Mouse (Mus musculus): ENCODE measurements around the gene Gm26920. TPM values are rescaled to one million over a fixed set of nuclear protein-coding genes. Genes with fewer than 3 reads are reported as not detected.
"Not testable (repeated sequence)": the region's sequence is repeated elsewhere in the genome, so short reads cannot be mapped to it uniquely, and the experiment has no call there.

Gene Gm26920
- total RNA-seq (2021), result under 1 TPM in 1 of 2 experiments, not detected in 1; 0.62 TPM

- intact Hi-C loops (cut with DNase I), result loop anchor here (2.0 kb wide), 1 partner anchor 78 kb away; no protein-coding TSS in a partner anchor
- DNase-seq, result peak; percentile 97 to 98
These were observed at the start of gene Gm26920, which contains the start of gene Zfp566 for GRCm38 (mm10) chr7:30090092-30090969. TSS of gene Gm26920 (minus strand) at chr7:30090410. TSS of gene Zfp566 (minus strand) at chr7:30090527.

- DNase-seq, result no peak
- intact Hi-C loops (cut with DNase I), result no loop called here
These were observed 46.6 kb upstream of the Gm26920 start for GRCm38 (mm10) chr7:30136826-30137225.

- DNase-seq, result no peak
These were observed 42.2 kb upstream of the Gm26920 start for GRCm38 (mm10) chr7:30132396-30132795.

GRCm38 (mm10) chr7:30129900-30130299 is 39.7 kb upstream of the Gm26920 start:
- intact Hi-C loops (cut with DNase I), result no loop called here
- no peak for DNase-seq

More at GRCm38 (mm10) chr7:30132396-30132795, 42.2 kb upstream of the Gm26920 start:
- intact Hi-C loops (cut with DNase I), result no loop called here

- DNase-seq, result no peak
- intact Hi-C loops (cut with DNase I), result no loop called here
These were observed 31.9 kb upstream of the Gm26920 start for GRCm38 (mm10) chr7:30122188-30122530.

- intact Hi-C loops (cut with DNase I), result no loop called here
- DNase-seq, result peak; percentile 93 to 94
These were observed 31.3 kb upstream of the Gm26920 start, which contains the start of gene Zfp382 for GRCm38 (mm10) chr7:30121308-30122187. TSS of gene Zfp382 (plus strand) at chr7:30121942.

- DNase-seq; intact Hi-C loops (cut with DNase I): not testable (repeated sequence)
These were observed 27.7 kb upstream of the Gm26920 start for GRCm38 (mm10) chr7:30117935-30118334.

- intact Hi-C loops (cut with DNase I), result no loop called here
- DNase-seq, result no peak
These were observed 25.9 kb upstream of the Gm26920 start for GRCm38 (mm10) chr7:30116076-30116475.

GRCm38 (mm10) chr7:30099297-30099696 is 9.1 kb upstream of the Gm26920 start:
- peak; percentile 25 to 28 for DNase-seq
- intact Hi-C loops (cut with DNase I), result loop anchor here (5.0 kb wide), 1 partner anchor 68 kb away; the partner anchor contains the start of gene Zfp146

- peak; percentile 13 to 20 for DNase-seq
- intact Hi-C loops (cut with DNase I), result loop anchor here (5.0 kb wide), 1 partner anchor 72 kb away; the partner anchor contains the start of gene Zfp146
These were observed 5.4 kb upstream of the Gm26920 start for GRCm38 (mm10) chr7:30095551-30096125.

GRCm38 (mm10) chr7:30094646-30095429 is 4.6 kb upstream of the Gm26920 start, which contains the start of gene Zfp260:
TSS of gene Zfp260 (plus strand) at chr7:30094777.
- intact Hi-C loops (cut with DNase I), result loop anchor here (5.0 kb wide), 1 partner anchor 72 kb away; the partner anchor contains the start of gene Zfp146
- peak; percentile 94 to 95 for DNase-seq

- intact Hi-C loops (cut with DNase I), result no loop called here
- DNase-seq, result no peak
These were observed 3.8 kb upstream of the Gm26920 start for GRCm38 (mm10) chr7:30093918-30094415.

GRCm38 (mm10) chr7:30092666-30093065 is 2.5 kb upstream of the Gm26920 start:
- intact Hi-C loops (cut with DNase I), result no loop called here
- no peak for DNase-seq

- DNase-seq, result no peak
- intact Hi-C loops (cut with DNase I), result loop anchor here (2.0 kb wide), 1 partner anchor 78 kb away; no protein-coding TSS in a partner anchor
These were observed 868 bp upstream of the Gm26920 start for GRCm38 (mm10) chr7:30090970-30091585.

GRCm38 (mm10) chr7:30089405-30089804 is 805 bp downstream of the Gm26920 start:
- intact Hi-C loops (cut with DNase I), result no loop called here
- DNase-seq, result no peak

GRCm38 (mm10) chr7:30086524-30086923 is 3.7 kb downstream of the Gm26920 start:
- DNase-seq, result no peak
- intact Hi-C loops (cut with DNase I), result no loop called here

- intact Hi-C loops (cut with DNase I), result no loop called here
- peak; percentile 80 to 84 for DNase-seq
These were observed 17.8 kb downstream of the Gm26920 start, which contains the start of gene Zfp82 for GRCm38 (mm10) chr7:30072146-30073028. TSS of gene Zfp82 (minus strand) at chr7:30072900.

GRCm38 (mm10) chr7:30064622-30065021 is 25.6 kb downstream of the Gm26920 start:
- DNase-seq, result no peak
- intact Hi-C loops (cut with DNase I), result no loop called here
